Mouse (Mus musculus) brain, adult 2 months (tissue): ENCODE measurements around the gene Slc4a1ap.

Experiments
- DNase-seq: peaks from one replicate; pipeline ENCODE4 v3.0.0; 2011; ENCODE audit warnings: low read depth, low spot score

The Slc4a1ap gene

GRCm38 (mm10) chr5:31603766-31604165 lies 77.0 kb downstream of the Slc4a1ap start:
- DNase-seq, result no peak

GRCm38 (mm10) chr5:31606151-31606550 lies 79.4 kb downstream of the Slc4a1ap start:
- DNase-seq, result no peak
